Mouse (Mus musculus) induced T-regulatory cell, adult 2 months (primary cell): Measurements from ENCODE around the gene Srl.
"Not testable (repeated sequence)": the region's sequence is repeated elsewhere in the genome, so short reads cannot be mapped to it uniquely, and the experiment has no call there.

Source experiments
- DNase-seq: peaks from one replicate; pipeline ENCODE4 v3.0.0-alpha.2; 2012; ENCODE audit warnings: low read depth

Srl gene

GRCm38 (mm10) chr16:4552829-4553550 is 11.4 kb upstream of the Srl start:
- DNase-seq, result peak; percentile 45

- no peak for DNase-seq
These were observed 10.3 kb upstream of the Srl start for GRCm38 (mm10) chr16:4551885-4552284.

- DNase-seq, result peak; percentile 78
These were observed 9.4 kb upstream of the Srl start for GRCm38 (mm10) chr16:4551056-4551455.

- DNase-seq, result peak; percentile 52
These were observed 7.5 kb upstream of the Srl start for GRCm38 (mm10) chr16:4548953-4549688.

DNA sequence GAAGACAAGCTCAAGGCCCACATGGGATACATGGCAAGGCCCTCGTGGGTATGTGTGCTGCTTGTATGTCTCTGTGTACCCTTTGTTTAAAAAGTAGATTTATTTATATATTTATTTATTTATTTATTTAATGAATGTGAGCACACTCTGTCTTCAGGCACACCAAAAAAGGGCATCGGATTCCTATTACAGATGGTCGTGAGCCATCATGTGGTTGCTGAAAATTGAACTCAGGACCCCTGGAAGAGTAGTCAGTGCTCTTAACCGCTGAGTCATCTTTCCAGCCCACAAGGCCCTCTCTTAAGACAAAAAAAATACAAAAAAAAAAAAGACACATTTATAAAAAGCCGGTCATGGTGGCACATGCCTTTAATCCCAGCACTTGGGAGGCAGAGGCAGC is 6.0 kb upstream of the Srl start:
- no peak for DNase-seq

DNA sequence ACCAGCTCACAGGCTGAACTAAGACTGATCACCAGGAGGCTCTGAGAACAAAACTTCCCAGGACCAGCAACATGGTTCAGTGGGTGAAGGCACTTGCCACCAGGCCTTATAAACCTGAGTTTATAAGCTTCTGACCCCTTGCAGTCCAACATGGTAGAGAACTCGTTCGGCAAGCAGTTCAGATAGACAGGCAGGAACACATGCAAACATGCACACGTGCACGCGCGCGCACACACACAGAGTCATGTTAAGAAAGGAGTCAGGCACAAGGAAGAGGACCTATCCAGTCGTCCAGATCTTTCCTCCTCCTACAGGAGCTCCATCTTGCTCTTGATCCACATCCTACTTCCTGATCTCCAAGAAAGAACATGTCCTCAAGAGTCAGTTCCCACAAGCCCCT is 5.2 kb upstream of the Srl start:
- DNase-seq, result no peak

DNA sequence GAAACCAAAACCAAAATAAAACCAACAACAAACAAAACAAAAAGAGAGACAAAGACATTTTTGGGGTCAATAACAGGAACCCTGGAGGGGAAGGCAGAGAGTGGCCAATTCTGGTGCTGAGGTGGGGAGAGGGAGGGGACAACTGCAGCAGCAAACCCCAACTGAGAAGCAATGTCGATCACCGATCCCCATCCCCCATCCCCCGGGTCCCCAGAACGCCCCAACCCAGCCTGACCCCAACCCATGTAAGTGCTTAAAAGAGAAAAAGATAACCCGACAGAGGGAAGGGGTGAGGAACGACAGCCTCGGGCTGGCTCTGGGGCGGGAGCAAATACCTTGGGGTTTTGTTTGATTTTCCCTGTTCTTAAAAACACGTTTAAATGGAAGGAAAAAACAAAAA is 3.2 kb upstream of the Srl start:
- DNase-seq, result no peak

DNA sequence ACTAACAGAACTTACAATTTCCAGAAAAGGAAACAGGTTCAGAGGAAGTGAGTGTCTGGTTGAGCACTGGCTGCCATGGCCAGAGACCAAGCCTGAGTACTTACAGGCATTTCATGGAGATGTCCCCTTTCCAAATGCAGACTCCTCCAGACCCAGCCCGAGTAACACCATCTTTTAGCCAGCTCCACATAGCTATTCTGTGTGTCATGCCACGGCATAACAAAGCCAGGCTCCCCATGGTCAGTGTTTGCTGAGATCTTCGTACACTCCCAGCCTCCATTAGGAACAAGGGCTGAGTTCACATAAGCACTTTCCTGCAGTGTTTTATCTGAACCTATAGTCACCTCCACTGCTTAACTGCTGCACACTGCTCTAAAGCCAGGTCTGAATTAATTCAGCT is 1.6 kb upstream of the Srl start:
- no peak for DNase-seq

DNA sequence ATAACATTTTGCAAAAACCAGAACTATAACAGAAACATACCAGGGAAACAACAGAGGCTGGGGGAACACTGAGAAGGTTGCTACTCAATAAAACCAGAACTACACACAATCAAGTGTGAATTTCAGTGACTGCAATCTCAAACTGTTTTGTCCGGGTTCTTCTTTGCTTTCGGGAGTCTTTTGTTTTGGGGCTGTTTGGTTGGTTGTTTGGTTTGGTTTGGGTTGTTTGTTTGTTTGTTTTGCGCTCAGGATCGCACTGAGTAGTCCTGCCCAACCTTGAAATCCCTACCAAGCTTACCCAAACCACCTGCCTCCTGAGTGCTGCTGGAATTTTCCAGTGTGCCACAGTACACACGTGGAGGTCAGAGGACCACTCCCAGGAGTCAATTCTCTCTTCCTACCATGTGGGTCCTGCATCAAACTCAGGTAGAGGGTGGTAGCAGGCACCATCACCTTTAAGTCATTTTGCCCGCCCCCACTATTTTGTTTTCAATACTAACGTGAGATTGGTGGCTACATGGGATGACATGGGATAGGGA is 689 bp upstream of the Srl start:
- DNase-seq, result no peak

DNA sequence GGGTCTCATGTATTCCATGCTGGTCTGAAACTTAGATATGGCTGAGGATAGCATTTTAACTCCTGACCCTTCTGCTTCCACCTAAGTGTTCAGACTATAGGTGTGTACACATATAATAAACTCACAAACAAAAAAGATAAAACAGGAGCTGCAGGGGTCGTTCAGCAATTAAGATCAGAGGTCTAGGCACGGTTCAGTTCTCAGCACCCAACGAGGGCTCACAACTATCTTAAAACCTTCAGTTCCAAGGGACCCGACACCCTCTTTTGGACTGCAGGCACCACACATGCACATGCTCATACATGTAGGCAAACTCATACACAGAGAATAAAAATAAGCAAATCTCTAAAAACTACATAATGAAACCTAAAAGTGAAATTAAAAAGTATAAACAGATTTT is 583 bp downstream of the Srl start:
- no peak for DNase-seq

- DNase-seq, result no peak
These were observed 1.4 kb downstream of the Srl start for GRCm38 (mm10) chr16:4540064-4540775.

GRCm38 (mm10) chr16:4539521-4539920 is 2.1 kb downstream of the Srl start:
- DNase-seq, result no peak

DNA sequence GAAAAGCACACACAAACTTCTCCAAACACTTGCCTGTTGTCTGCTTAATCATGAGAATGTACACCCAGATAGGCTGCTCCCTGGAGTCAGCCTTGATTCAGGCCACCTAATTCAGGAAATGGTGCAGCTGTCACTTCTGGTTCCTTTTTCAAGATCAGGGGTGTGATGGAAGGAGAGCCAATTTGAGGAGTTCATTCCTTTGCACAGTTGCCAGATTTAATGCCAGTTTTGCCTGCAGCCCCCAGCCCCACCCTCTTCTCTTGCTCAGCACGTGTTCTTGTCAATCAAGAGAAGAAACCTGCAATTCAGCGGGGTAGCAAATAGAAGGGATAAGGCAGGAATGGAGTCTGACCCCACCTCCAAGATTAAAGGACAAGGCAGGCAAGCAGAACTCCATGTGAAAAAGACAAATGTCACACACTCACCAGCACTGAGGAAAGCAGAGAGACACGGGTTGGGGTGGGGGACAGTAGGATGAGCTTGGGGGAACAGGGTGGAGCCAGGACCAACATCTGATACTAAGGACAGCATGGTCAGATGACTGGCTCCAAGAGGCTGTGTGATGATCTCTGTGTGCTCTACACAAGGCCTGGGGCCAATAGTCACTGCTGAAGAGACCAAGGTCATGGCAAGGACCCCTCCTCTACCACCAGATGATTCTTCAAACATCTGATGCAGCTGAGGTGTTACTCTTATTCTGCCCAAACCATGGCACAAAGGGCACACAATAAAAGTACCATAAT is 3.8 kb downstream of the Srl start:
- DNase-seq, result no peak

DNA sequence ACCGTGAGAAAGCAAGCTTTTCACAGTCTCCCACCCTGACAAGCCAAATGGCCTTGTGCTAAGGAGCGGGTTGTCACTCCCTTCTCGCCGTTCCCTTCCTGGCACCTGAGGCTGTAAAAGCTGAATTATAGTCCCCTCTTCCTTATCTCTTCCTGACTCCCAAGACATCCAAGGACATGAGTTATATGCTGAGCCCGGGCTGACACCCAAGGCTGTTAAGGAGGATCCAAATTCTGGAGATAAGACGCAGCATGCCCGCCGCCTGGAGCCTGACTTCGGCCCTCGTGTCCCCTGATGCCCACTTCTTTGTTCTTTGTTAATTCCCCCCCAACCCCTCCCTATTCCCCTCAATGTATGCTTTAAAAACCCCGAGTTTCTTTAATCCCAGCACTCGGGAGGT is 14.2 kb downstream of the Srl start:
- DNase-seq, result not testable (repeated sequence)

DNA sequence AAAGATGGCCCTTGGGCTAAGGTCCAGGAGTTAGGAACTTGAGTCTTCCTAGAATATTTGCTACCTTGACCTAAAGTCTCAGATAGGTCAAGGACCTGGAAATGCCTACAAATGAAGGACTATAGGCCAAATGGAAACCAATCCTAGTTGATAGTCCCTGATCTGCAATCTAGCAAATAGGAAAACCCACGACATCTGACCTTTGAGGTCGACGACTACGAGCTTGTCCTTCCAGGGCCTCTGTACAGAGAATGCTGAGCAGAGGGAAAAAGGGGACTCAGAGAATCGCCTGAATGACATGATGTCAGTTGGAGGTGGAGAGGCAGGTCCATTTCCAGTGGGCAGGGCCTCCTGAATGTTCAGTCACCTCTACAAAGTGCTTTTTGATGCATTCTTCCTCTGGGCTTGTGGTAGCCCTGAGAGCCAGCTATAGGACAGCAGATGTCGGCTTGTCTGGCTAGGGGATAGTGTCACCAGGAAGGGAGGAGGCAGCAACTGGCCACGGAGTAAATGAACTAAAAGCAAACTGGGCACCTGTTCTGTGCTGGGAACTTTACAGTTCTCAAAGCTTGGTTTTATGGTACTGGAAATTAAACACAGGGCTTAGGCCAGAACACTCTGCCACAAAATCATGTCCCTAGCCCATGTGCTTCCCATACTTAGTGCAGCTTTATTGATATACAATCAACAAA is 18.2 kb downstream of the Srl start:
- DNase-seq, result no peak

DNA sequence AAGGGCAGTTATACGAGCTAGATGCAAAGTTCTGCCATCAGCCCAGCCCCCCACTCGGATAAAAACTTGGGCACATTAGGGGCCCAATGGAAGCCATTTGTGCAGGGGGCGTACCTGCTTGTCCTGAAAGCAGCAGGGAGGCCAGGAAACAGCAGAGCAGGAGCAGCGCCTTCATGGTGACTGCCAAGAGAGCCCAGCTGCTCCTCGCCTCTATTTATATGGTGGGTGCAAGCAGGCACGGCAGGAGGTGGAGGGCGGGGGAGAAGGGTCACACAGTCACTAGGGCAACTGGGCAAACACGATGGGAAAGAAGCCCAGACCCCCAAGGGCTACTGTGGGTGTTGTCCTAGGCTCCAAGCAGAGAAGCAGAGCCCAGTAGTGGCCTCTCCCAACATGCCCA is 18.7 kb downstream of the Srl start:
- DNase-seq, result no peak

DNA sequence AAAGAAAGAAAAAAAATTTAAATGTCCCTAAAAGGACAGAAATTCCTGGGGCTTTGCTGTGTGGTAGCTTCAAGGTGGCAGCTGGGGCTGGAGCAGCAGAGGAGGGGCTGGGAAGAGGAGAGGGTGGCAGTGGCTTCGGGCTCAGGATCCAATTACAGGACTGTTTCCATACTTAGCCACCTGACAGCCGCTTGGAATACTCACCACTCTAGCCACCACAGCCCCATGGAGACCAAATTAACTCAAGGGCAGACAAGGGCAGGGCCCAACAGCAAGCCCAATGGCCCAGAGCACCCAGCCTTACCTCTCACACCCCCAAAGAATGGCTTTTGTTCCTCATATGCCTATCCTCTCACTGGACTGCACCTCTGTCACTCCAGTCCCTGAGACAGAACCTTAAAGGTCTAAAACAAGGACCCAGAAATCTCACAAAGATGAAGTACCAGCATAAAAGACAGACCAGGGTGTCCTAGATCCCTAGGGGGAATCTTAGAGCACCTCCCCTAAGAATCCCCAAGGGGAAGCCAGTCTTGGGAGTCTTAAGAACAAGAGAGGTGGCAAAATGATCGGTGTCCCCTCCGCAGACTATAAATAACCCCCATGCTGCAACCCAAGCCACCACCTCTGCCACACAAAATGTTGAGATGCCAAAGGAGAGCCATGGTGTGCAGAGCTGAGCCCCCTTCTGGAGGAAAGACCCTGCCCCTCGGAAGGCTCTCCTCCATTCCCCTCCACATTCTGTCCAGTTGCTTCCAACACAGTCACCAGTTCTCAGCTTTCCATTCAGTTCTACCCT is 19.7 kb downstream of the Srl start:
- no peak for DNase-seq

DNA sequence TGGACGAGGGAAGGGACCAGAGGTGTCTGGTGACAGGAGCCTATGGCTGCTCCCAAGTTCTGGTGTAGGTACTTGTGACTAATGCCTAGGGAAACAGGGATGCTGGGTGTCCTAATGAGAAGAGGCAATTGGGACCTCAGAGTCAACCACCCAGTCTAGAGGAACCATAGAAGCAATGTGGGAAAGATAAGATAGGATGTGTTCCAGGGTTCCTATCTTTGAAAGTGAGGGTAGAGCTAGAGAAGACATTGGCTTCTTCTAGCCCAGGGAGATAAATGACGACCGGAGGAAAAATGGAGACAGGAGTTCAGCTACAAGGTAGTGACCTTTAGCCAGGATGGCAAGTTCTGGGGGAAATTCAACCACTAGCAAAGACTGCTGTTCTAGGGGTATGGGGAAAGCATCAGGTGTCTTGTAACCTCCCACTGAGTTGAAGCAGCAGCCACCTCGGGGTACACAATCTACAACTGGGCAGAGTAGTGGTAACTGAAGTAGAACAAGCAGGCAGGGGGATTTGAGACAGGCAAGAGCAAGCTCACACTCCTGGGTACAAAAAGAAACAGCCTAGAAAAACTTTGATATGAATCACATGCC is 20.4 kb downstream of the Srl start:
- DNase-seq, result no peak

GRCm38 (mm10) chr16:4520673-4521072 is 20.9 kb downstream of the Srl start:
- no peak for DNase-seq

DNA sequence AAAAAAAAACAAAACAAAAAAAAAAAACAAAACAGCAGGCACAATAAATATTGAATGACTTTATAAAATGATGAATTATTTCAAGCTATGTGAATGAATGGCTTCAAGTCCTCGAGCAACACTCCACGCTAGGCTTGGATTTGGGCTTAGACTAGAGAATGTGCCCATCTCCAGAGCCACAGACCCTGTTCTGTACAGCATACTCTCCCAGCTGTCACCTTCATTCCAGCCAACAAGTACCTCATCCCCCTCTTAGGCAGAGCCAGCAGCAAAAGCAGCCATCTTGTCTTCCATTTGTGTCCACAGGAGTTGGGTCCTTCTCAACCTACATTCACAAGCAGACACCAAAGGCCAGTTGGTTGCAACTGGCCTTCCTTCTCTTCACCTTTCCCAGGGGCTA is 21.8 kb downstream of the Srl start:
- DNase-seq, result no peak
